Mouse (Mus musculus) stomach, postnatal 0 days (tissue): ENCODE measurements around the gene Kcnh3.

Source experiments
- CTCF ChIP-seq: IDR thresholded peaks from 2 replicates; pipeline ENCODE4 v1.5.1; 2016; ENCODE audit warnings: antibody characterized with exemption, low read depth, mild to moderate bottlenecking, moderate library complexity
- EP300 ChIP-seq: optimal IDR thresholded peaks from 2 replicates; pipeline ENCODE3; 2016; ENCODE audit warnings: antibody characterized with exemption

- no peak for TF ChIP-seq CTCF
- TF ChIP-seq EP300, result no peak
Observed at GRCm38 (mm10) chr15:99233719-99234118, 9.1 kb downstream of the Kcnh3 start.
